Mouse (Mus musculus): Measurements from ENCODE around the gene Cacna1e.

Cacna1e gene

DNA sequence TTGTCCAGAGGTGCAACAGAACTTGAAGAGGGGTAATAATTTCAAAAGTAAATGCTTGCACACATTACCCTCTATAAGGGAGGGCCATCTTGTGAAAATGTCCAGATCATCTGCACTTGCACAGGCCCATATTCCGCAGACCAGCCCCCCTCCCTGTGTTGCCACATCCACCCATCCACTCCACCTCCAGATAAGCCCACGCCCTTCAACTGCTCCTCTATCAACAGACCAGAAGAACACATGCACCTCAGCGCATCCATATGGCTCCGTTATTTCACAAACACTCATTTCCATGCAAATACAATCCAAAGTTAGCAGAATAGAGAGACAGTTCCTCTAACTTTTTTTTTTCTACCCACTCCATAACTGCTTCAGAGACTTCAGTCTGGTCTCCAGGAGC, 171.6 kb downstream of the Cacna1e start:
- no peak for DNase-seq (ENCODE audit: low spot score in 2 of 2)

DNA sequence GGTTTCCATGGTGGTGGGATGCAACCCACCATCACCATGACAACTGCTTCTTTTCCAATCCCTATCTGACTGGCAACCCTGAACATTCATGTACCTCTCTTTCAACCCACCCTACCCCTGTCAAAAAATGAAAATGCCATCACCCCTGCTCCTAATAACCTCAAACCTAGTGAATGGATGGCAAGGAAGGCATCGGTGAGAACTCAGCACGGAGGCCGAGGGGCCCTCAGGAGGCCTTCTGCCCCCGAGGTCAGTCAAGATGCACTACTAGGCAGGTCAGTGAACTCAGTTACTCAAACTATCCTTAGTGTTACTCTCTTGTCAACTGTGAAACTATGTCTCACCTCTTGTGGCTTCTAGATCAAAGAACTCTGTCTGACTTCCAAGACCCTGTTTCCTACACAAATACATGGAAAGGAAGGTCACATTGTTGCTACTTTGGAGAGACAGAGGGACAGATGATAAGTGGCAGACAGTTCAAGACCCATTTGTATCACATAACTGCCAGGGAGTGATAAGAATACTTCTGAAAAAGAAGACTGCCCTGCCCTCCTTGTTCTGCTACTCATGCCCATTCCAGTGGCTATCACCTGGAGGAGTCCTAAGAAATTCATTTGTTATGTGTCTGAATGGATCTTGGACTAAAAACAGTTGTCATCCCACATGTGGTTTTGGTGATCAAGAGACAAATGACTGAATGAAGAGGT, 176.6 kb downstream of the Cacna1e start:
- no peak for DNase-seq (ENCODE audit: low spot score in 2 of 2)

DNA sequence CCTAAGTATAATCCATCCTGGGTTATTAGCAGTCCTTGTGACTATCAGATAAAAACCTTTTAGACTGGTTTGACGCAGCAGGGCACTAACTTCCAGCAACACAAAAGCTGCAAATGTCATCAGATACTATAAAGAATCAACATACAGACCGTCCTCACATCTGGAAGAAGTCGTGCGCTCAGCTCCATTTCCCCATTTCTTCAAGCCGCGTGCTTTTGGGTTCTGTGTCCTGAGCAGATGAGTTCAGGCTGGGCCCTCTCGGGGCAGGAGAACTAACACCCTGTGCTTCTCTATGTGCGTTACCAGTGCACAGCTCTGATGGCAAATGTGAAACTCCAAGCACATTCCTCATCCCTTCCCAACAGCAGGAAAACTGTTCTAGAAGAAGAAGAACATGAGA, 177.3 kb downstream of the Cacna1e start:
- no peak for DNase-seq (ENCODE audit: low spot score in 2 of 2)

DNA sequence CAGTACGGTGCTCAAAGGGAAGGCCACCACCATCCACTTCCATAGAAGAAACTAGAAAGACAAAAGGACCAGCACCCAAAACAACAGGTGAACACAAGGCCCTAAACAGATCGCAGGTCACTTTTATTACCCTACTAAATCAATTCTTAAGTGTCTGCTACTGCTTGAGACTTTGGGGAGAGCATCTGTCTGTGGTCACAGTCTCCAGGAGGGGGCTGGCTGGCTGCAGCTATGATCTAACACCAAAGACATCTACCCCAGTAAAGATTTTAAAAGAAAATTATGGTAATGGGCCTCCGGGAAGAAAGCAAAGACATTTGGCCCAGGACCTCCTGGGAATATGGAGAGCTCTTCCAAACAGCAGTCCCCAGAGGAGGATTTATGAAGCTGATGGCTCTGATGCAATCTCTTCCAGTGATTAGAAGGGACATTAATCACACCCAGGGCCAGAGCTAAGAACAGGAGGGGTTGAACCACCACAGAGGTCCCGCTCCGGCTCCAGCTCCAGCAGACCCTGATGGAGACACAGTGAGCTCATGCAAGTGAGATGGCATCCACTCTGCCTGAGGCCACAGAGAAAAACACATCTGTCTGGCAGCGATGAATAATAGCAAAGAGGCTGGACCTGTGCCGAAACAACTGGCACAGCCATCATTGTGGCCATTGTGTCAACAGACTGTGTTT, 178.3 kb downstream of the Cacna1e start:
- no peak for DNase-seq (ENCODE audit: low spot score in 2 of 2)

DNA sequence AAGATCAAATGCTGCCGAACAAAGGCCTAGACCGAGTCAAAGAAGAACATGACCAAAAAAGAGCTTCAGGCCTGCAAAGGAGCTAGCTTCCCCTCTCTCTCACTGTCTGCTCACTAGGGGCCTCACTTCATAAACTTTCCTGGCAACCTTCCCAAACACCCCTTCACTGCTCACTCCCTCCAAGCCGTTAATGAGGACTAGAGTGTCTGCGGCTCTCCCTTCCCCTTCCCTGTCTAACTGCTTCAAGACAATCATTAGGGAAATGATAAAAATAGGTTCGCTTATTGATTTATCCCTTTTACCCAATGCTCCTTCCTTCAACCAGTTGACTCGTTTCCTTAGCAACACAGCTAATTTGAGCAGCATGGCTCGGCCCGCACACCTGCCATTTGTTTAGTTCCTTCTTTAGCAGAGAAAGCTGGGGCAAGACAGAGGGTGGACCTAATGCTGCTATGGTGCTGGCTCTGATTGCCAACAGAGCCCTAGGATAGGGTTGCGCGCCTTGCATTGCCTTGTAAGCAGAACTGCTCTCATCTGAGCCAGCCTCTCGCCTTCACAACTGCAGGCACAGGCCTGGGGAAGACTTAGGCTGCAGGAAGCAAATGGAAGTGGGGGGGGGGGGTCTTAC, 179.6 kb downstream of the Cacna1e start:
- DNase-seq (ENCODE audit: low spot score in 2 of 2), result no peak

DNA sequence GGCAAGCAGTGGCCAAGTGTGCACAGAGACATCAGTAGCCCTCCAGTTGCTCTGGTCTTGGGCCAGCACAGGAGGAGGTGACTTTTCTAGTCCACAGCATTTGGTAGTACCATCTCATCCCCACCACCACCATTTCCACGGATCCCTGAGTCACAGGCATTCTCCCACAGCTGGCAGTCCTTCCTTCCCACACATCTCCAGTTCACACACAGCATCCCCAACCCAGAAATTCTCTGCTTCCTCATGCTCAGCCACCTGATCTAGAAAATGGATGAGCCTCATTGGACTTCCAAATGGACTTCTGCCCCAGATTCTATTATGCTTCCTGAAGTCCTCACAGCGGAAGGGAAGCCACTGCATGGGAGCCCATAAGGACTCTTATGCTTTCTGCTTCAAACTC, 181.7 kb downstream of the Cacna1e start:
- DNase-seq (ENCODE audit: low spot score in 2 of 2), result no peak

DNA sequence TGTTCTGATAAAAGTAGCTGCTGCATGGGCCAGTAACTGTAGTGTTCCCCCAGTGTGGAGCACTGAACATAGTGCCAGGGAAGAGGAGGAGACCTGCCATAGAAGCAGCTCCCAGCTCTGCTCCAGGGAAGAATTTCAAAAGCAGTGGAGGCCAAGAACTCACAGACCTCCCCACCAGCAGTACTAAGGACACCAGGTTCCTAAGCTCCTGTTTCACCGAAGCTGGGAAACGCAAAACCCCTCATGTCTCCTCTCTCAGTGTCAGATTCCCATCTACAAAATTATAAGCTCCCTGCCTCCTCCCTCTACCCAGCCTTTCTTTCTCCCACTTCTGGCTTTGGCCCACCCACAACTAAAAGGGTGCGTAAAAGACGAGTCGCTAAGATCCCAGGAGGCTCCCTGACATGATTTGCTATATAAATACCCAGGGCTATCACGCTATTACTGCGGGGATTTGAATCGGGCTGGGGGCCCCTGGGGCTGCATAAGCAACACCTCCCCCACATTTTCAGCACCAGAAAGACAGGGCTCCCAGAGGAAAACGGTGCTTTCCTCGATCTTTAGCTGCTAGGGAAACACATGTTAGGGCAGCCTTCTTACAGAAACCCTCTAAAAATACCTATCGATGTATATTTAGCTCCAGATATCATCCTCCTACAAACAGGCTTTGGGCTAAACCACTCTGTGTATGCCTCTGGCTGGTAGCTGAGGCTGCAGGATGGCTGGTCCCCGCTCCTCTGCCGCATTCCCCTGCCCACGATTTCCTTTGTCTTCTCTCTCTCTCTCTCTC, 195.2 kb downstream of the Cacna1e start:
- DNase-seq (ENCODE audit: low spot score in 2 of 2), result no peak

DNA sequence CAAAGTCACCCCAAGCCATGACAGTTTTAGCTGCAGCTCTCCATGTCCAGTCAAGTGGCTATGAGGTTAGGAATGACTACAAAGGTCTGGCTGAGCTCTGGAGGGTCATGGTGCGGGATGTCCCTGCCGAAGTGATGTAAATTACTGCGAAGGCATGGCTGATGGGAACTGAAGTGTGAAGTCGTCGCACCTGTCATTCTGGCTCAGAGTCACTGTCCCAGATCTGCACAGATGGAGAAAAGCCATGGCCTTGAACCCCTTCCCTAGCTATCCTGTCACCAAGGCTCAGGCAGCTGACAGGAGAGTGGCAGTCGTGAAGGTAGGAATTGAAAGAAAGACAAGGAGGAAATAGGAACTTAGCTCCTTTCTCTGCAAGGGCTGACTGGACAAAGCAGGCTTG, 197.4 kb downstream of the Cacna1e start:
- no peak for DNase-seq (ENCODE audit: low spot score in 2 of 2)

DNA sequence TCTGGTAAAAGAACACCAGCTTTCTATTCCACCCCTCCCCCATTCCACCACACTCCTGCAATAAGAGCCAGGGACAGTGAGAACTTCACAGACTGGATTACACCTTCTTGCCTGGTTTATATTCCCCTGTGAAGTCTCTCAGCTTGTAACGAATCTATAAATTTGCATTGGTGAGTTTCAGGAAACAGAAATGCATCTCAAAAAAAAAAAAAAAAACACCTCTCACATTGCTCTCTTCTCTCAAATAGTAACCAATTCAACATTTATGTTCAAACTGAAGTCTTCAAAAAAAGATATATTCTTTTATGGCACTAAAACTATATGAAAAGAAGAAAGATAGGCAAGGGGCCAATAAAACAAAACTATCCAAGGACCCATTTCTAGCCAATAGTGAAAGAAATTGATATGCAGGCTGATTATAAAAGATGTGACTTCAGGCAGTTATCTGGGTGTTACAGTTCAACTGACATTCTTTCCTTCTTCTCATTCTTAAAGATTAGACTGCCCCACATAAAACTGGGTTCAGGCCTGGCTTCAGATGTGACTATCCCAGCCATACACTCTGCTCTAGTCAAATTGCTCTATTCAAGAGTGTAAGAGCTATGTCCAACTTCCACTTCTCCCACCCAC, 200.7 kb downstream of the Cacna1e start:
- DNase-seq (ENCODE audit: low spot score in 2 of 2), result no peak

DNA sequence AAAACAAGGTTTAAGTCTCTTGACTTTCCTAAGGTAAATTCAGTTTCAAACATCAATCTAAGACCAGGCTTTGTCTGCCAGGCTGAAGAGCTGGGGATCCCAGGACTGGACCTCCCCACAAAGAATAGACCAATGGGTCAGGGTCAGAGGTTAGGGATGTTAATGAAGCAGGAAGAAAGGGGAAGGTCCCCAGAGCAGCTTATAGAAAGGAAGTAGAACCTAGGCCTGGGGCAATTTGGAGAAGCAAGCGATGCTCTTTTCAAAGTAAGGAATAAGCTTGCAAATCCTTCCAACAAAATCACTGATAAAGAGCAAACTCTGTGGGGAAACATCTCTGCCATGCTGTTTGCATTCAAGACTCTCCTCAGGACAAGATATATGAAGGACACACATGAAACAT, 205.3 kb downstream of the Cacna1e start:
- no peak for DNase-seq (ENCODE audit: low spot score in 2 of 2)

DNA sequence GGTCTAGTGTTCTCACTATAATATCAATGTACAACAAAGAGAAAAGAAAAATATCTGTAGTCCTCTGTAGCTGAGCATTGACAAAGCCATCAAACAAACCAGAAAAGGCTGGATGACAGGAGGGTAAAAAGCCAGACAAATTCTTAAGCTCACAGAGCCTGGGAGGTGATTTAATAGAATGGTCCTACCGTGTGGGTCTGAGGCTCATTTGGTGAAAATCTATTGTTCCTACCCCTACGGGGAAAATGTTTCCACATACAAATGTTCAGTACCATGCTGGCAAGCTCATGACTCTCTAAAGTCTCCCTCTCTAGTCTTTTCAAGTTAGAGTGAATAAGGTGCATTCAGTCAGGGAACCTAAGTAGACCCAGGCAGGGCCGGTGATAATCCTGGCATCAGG, 206.2 kb downstream of the Cacna1e start:
- DNase-seq (ENCODE audit: low spot score in 2 of 2), result no peak

DNA sequence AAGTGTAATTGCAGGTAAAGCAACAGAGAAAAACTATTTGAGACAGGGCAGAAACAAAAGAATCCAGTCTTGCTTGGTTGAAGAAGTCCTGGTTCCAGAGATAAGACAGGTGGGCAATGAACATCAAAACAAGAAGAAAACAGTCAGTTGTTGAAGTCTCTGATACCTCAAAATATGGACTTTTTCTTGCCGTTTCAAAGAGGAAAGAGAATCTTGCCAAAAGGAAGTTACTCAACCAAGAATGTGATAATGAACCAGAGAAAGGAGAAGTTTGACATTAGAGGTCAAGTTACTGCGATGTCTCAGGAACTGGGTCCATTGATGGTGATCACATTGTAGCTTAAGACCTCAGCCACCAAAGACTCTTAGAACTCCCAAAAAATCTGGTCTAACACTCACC, 206.6 kb downstream of the Cacna1e start:
- no peak for DNase-seq (ENCODE audit: low spot score in 2 of 2)

DNA sequence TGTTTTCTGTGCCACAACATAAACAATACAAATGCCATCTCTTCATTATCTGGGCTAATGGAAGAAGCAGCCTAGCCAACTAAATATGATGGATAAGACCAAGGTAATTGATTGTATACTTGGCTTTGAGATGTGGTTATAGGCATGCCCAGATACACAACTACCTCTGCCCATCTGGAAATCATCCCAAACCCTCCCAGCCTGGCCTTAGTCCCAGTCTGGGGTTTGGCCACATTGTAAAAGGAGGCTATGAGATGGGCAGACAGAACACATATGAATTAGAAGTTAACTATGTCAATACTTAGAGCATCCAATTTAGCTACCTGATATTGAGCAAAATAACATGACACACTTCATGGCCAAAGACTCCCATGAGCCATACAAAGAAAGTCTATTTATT, 220.6 kb downstream of the Cacna1e start:
- no peak for DNase-seq (ENCODE audit: low spot score in 2 of 2)

DNA sequence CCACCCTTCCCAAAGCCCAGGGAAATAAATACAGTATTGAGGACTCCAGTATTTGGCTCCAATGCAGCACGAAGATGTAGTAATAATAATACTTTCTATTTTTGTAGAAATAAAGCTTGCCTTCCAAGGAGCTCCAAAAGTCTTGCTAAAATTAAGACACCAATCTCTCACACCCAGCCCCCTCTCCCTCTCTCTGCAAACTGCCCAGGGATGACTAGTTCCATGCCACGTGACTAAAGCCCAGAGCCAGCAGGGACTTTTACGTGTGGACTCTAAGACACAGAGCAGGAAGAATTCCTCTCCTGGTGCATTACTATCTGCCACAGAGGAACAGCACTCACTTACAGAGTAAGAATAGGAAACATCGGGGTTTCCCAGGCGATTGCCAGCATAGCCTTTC, 222.3 kb downstream of the Cacna1e start:
- no peak for DNase-seq (ENCODE audit: low spot score in 2 of 2)

DNA sequence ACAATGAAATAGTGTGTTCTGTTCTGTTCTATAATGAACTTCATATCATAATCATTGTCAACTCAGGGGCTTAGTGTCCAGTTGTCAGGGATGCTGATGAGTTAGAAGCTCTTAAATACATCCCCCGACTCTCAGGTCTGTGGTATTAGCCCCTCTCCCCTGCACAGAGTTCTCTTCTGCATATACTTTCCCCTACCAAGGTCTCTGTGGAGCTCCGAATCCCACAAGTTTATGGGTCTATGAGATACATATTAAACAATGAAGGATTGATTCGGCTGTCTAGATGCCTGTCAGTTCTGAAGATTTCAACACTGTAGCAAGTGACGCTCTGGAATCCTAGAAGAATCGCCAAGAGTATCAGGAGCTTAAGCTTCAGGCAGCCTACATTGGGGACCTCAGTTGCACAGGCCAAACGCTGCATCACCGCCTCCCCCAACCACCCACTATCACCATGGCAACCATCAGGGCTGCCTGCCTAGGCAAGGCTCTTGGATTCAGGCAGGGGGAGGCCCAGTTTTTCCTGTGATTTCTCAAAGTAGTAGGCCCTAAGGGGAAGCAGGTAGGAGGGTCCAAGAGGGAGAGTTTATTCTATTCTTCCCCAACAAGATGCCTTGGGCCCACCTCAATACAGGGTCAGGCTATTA, 223.0 kb downstream of the Cacna1e start:
- no peak for DNase-seq (ENCODE audit: low spot score in 2 of 2)

DNA sequence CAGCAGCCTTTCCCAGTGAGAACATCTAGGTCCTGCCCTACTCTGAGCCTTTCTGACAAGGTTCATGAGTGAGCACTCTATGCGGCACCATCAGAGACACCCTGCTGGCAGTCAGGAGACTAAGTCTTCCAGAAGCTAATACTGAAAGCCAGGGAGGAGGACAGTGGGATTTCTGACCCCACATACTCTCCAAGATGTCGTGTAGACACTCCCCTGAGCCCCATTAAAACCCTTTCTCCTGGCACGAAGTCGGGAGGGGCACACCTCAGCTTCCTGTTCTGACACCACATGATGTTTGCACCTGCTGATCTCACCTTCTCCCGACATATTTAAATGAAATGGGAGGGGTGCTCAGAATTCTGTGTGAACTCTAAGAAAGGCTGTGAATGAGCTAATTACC, 226.9 kb downstream of the Cacna1e start:
- DNase-seq (ENCODE audit: low spot score in 2 of 2), result no peak

DNA sequence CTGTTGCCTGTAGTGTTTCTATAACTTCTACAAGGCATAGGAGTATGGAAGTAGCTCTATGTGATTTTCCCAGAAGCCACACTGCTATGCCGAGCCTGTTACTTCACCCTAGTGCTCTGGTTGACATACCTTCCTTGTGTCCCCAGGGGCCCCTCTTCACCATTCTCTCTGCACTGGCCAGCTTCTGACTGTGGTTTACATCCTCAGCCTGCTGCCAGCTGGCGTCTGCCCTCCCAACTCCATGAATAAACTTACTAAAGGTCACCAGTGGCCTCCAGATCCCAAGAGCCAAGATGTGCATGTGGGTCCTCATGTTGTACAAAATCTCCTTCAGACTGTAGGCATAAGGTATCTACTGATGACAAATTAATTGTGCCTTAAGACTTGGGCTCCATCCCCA, 230.3 kb downstream of the Cacna1e start:
- DNase-seq (ENCODE audit: low spot score in 2 of 2), result no peak

DNA sequence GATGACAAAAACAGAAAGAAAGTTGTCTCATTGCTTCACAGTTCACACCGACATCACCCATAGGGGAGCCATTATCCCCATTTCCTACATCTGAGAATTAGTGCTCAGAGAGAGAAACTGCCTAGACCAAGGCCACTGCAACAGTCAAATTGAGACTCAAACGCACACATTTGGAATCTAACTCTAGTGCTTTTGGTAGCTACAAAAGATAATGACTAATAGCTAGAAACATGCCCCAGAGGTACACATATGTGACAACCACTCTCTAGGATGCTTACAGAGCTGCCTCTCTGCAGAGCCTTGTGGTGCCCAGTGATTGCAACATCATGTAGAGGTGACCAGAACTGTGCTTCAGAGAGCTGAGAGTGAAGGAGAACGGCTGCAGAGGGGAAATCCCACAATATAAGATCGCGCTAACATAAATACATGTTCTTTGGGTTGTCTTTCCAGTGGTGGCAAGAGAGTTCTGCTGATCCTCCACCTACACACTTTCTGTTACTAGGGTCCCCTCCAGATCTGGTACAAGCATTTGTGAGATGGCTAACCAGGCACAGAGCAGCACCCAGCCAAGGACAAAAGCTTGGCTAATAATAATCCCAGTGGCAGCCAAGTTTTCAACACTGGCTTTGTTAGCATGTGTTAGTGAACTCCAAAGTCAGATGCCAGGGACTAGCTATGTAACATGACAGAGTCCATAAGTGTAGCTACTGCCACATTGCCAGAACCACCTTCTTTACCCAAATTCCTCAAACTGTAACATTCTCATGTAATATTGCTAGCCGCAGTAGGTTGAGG, 237.9 kb downstream of the Cacna1e start:
- DNase-seq (ENCODE audit: low spot score in 2 of 2), result no peak

DNA sequence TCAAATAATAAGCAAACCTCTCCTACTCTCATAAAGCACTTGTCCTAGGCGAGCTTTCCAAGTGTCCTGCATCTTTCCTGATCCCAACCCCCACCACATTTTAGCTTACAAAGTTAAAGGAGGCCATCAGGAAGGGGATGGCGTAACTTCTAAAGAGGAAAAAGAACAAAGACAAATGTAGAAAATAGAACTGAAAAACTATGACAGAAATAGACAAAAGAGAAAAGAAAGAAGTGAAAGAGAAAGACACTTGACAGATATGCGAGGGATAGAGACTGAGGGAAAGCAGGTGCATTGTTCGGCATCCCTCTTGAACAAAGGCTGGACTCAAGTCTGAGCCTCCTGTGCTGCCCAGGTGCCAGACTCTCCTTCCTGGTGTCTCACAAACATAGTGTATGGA, 246.5 kb downstream of the Cacna1e start:
- no peak for DNase-seq (ENCODE audit: low spot score in 2 of 2)

DNA sequence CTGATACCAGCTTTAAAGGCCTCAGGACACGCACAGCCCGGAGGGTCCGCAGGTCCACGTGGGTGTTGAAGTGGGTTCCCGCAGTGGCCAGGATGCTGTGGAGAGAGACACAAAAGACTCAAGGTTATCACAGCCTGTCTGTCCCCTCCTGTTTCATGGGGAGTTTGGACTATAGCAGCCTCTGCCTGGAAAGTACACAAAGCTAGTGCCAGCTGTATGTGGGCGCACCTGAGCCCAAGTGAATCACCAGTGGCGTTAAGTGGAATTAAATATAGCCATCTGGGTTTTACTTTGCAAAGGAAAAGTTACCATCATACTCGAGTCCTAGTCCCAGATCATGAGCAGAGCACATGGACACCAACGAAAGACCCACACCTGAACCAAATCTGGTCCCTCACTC, 248.5 kb downstream of the Cacna1e start:
- DNase-seq (ENCODE audit: low spot score in 2 of 2), result no peak

DNA sequence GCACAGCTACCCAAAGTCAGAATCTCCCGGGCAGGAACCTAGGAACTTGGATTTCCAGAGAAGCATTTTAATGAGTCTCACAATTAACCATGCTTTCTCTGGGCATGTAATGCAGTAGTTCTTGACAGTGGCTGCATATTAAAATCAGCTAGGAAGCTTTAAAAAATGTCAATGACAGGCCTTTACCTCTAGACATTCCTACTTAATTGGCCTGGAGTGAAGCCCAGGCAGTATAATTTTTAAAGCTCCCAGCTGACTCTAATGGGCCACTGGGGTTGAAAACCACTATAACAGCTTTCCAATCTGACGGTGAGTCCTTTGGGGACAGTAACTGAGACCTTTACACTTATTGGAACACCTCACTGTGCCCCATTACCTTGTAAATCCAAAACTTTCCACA, 251.4 kb downstream of the Cacna1e start:
- DNase-seq (ENCODE audit: low spot score in 2 of 2), result no peak

All from thymus, postnatal 10 days (tissue).